9 mouse cellular contexts compared by ENCODE assay signal in the genomic region with DNA sequence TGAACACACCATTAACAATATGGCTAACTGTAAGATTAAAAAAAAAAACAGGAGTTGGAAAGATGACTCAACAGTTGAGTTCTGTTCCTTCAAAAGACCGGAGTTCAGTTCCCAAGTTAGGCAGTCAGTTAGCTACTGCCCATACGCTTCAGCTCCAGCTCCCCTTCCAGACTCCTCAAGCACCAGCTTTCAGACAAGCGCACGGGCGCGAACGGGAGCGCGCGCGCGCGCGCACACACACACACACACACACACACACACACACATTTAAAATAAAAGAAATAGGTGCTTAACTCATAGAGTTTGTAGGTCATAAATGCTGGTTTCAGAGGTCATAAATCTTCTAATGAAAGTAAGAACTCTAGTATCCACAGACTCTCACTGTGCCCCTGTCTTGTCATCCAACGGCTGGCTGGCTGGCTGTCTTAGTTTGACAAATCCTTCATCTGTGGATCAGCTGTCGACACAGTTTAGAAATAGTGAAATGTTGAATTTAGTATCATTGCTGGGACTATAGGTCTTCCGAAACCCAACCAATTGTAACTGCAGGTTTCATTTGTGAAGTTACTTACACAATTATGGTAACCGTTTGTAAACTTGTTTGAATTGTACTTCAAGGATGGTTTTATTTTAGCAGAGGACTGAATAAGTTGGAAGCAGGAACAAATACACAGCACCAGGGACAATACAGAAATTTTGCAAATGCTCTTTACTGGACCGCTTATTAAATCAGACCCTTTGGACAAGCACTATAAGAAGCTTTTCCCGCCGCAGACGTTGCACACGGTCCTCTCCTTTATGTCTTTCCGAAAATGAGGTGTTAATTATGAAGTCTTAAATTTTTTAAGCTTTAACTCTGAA. TPM values are rescaled to one million over a fixed set of nuclear protein-coding genes. Genes with fewer than 3 reads are reported as not detected.
DNase-seq lines count a peak whose midpoint lies in the region; ATAC-seq and TF ChIP-seq lines count a peak whose summit lies in the region.
"Had no signal": no experiment of that assay in that cellular context is flagged by ENCODE, and none has a peak within 500 bp of the region (broad histone marks: within the 10 kb centered on the region; RNA-seq: fewer than 3 reads in every experiment).

No protein-coding gene starts in this region.

- no peak overlapping the region for H3K27ac ChIP-seq in brown adipose tissue, adult 24 weeks (replicated peaks; ENCODE audit: low read depth, low read length)
- H3K27ac ChIP-seq in forebrain, embryonic 14.5 days (ENCODE audit: low read depth, low read length), result 0 out of 2 replicates have a peak overlapping the region, but pooled peaks have one; percentile 39
- H3K27ac ChIP-seq in hindbrain, embryonic 16.5 days (ENCODE audit: low read depth, low read length), result no peak overlapping the region
- H3K27ac ChIP-seq in liver, embryonic 14.5 days, result peak overlapping the region; percentile 72
- H3K27ac ChIP-seq in neural tube, embryonic 11.5 days (ENCODE audit: low read depth, low read length), result no peak overlapping the region

- peak overlapping the region; percentile 63 for H3K4me3 ChIP-seq in brown adipose tissue, adult 24 weeks (ENCODE audit: insufficient read depth, low read depth, low read length)
- H3K4me3 ChIP-seq in forebrain, embryonic 14.5 days (ENCODE audit: low read depth, low read length), result peak overlapping the region; percentile 47
- peak overlapping the region; percentile 58 for H3K4me3 ChIP-seq in hindbrain, embryonic 16.5 days (ENCODE audit: low read length)
- H3K4me3 ChIP-seq in liver, embryonic 14.5 days (ENCODE audit: insufficient read depth in 1 of 2, low read depth in 2 of 2, low read length in 2 of 2), result peak overlapping the region; percentile 61 to 89
- peak overlapping the region; percentile 46 for H3K4me3 ChIP-seq in neural tube, embryonic 11.5 days (ENCODE audit: low read depth, low read length)

- H3K9ac ChIP-seq in forebrain, embryonic 14.5 days (ENCODE audit: low read length), result peak overlapping the region; percentile 66
- H3K9ac ChIP-seq in hindbrain, embryonic 16.5 days (ENCODE audit: low read depth, low read length), result peak overlapping the region; percentile 48
- peak overlapping the region; percentile 69 for H3K9ac ChIP-seq in liver, embryonic 14.5 days (replicated peaks)
- H3K9ac ChIP-seq in neural tube, embryonic 11.5 days (ENCODE audit: low read length), result peak overlapping the region; percentile 54

- TF ChIP-seq EP300 in liver, embryonic 14.5 days (IDR thresholded peaks at IDR 0.05; ENCODE audit: low read depth), result no peak

- under 1% methylated on average over 24 of the region's 24 CpGs for WGBS in forebrain, embryonic 14.5 days
- under 1% methylated on average over 24 of the region's 24 CpGs for WGBS in hindbrain, embryonic 16.5 days
- WGBS in liver, embryonic 14.5 days (ENCODE audit: insufficient replicate concordance), result under 1% methylated on average over 24 of the region's 24 CpGs
- WGBS in neural tube, embryonic 11.5 days, result under 1% methylated on average over 24 of the region's 24 CpGs

- H3K4me2 ChIP-seq in forebrain, embryonic 14.5 days (ENCODE audit: low read length), result peak overlapping the region; percentile 64
- peak overlapping the region; percentile 86 for H3K4me2 ChIP-seq in hindbrain, embryonic 16.5 days (ENCODE audit: low read length)
- peak overlapping the region; percentile 72 for H3K4me2 ChIP-seq in liver, embryonic 14.5 days (ENCODE audit: low read depth)
- H3K4me2 ChIP-seq in neural tube, embryonic 11.5 days (ENCODE audit: low read depth), result peak overlapping the region; percentile 69

- no peaks in the 10 kb centered on the region for H3K4me1 ChIP-seq in brown adipose tissue, adult 24 weeks (ENCODE audit: control insufficient read depth, insufficient read depth, insufficient read length, low read length)
- 0 out of 2 replicates have a peak, but pooled peaks cover 2% of the 10 kb centered on the region for H3K4me1 ChIP-seq in forebrain, embryonic 14.5 days (ENCODE audit: control insufficient read depth, insufficient read depth, low read length)
- H3K4me1 ChIP-seq in hindbrain, embryonic 16.5 days (ENCODE audit: control insufficient read depth, insufficient read depth, low read depth, low read length), result peaks cover 7% of the 10 kb centered on the region
- peaks cover 14 to 20% of the 10 kb centered on the region in 2 experiments for H3K4me1 ChIP-seq in liver, embryonic 14.5 days (replicated peaks; ENCODE audit: control insufficient read depth in 2 of 2, insufficient read depth in 2 of 2, low read length in 1 of 2)
- no peaks in the 10 kb centered on the region for H3K4me1 ChIP-seq in neural tube, embryonic 11.5 days (ENCODE audit: control insufficient read depth, insufficient read depth, low read length)

- H3K27me3 ChIP-seq in forebrain, embryonic 14.5 days (replicated peaks; ENCODE audit: control insufficient read depth, insufficient read depth, low read length), result no peaks in the 10 kb centered on the region
- no peaks in the 10 kb centered on the region for H3K27me3 ChIP-seq in hindbrain, embryonic 16.5 days (replicated peaks; ENCODE audit: control insufficient read depth, insufficient read depth, low read length)
- H3K27me3 ChIP-seq in liver, embryonic 14.5 days (ENCODE audit: control insufficient read depth, insufficient read depth, low read length), result no peaks in the 10 kb centered on the region
- no peaks in the 10 kb centered on the region for H3K27me3 ChIP-seq in neural tube, embryonic 11.5 days (ENCODE audit: control insufficient read depth, insufficient read depth, low read length)

- H3K9me3 ChIP-seq in forebrain, embryonic 14.5 days (replicated peaks; ENCODE audit: control insufficient read depth, low read length), result no peaks in the 10 kb centered on the region
- H3K9me3 ChIP-seq in hindbrain, embryonic 16.5 days (ENCODE audit: control insufficient read depth, low read length), result no peaks in the 10 kb centered on the region
- no peaks in the 10 kb centered on the region for H3K9me3 ChIP-seq in liver, embryonic 14.5 days (ENCODE audit: control insufficient read depth, low read length)
- no peaks in the 10 kb centered on the region for H3K9me3 ChIP-seq in neural tube, embryonic 11.5 days (ENCODE audit: control insufficient read depth, low read length)

- peak; percentile 43 for DNase-seq in layer of hippocampus, adult 11-12 months (ENCODE audit: low spot score)
- DNase-seq in layer of hippocampus, postnatal 36 days, result no peak
- DNase-seq in forebrain, embryonic 14.5 days (ENCODE audit: low spot score), result peak; percentile 85
- peak in 2 of 3 experiments; percentile 80 to 83 for DNase-seq in liver, embryonic 14.5 days (ENCODE audit: low read depth in 3 of 3, low spot score in 3 of 3)
- peak; percentile 79 for DNase-seq in neural tube, embryonic 11.5 days (ENCODE audit: low spot score)
- peak; percentile 43 for DNase-seq in thymus, postnatal 36 days

- ATAC-seq in forebrain, embryonic 14.5 days, result no peak
- no peak for ATAC-seq in hindbrain, embryonic 16.5 days
- ATAC-seq in liver, embryonic 14.5 days (ENCODE audit: insufficient read depth), result peak; percentile 36
- ATAC-seq in neural tube, embryonic 11.5 days (ENCODE audit: insufficient read depth, low FRiP score, low TSS enrichment), result no peak

- TF ChIP-seq CTCF in liver, embryonic 14.5 days (IDR thresholded peaks at IDR 0.05; ENCODE audit: low read depth), result no peak

- no peaks in the 10 kb centered on the region for H3K36me3 ChIP-seq in forebrain, embryonic 14.5 days (ENCODE audit: control insufficient read depth, insufficient read depth, low read length)
- no peaks in the 10 kb centered on the region for H3K36me3 ChIP-seq in hindbrain, embryonic 16.5 days (ENCODE audit: control insufficient read depth, insufficient read depth, low read length)
- no peaks in the 10 kb centered on the region for H3K36me3 ChIP-seq in liver, embryonic 14.5 days (replicated peaks; ENCODE audit: control insufficient read depth, insufficient read depth, low read depth)
- no peaks in the 10 kb centered on the region for H3K36me3 ChIP-seq in neural tube, embryonic 11.5 days (ENCODE audit: control insufficient read depth, insufficient read depth, low read length)

RNA-seq across cellular contexts. Expression of a gene that starts 16.2 kb away (rescaled TPM):
- not detected for total RNA-seq in layer of hippocampus, postnatal 36 days (2021)
- polyA plus RNA-seq in brown adipose tissue, adult 24 weeks (2012; ENCODE audit: insufficient read depth, insufficient read length, missing spikeins), result not detected in 2 replicates
- polyA plus RNA-seq in forebrain, embryonic 14.5 days (2014; fragmentation: Nextera tagmentation; extraction: Ambion mirVana), result 0.22 TPM in 1 of 2 replicates, not detected in the other
- polyA plus RNA-seq in hindbrain, embryonic 16.5 days (2015; fragmentation: Nextera tagmentation; extraction: Ambion mirVana), result 0.09 and 0.20 TPM in 2 replicates
- 1.5 and 2.1 TPM in 2 replicates for polyA plus RNA-seq in liver, embryonic 14.5 days (2012; rRNA removed)
- polyA plus RNA-seq in liver, embryonic 14.5 days (2014; fragmentation: Nextera tagmentation; extraction: Ambion mirVana), result 1.5 and 1.8 TPM in 2 replicates
- polyA plus RNA-seq in neural tube, embryonic 11.5 days (2014; fragmentation: Nextera tagmentation; extraction: Ambion mirVana), result 0.16 TPM in 1 of 2 replicates, not detected in the other
- total RNA-seq: neutrophil, adult 5-6 weeks had no signal

RNA-seq across cellular contexts. Expression of a gene that starts 25.8 kb away (rescaled TPM):
- 1 to 10 TPM; 7.9 to 8.7 TPM for total RNA-seq in layer of hippocampus, postnatal 36 days (2021)
- polyA plus RNA-seq in brown adipose tissue, adult 24 weeks (2012; ENCODE audit: insufficient read depth, insufficient read length, missing spikeins), result 4.4 and 5.0 TPM in 2 replicates
- polyA plus RNA-seq in forebrain, embryonic 14.5 days (2014; fragmentation: Nextera tagmentation; extraction: Ambion mirVana), result 12.9 and 13.8 TPM in 2 replicates
- 9.8 and 10.1 TPM in 2 replicates for polyA plus RNA-seq in hindbrain, embryonic 16.5 days (2015; fragmentation: Nextera tagmentation; extraction: Ambion mirVana)
- 2.4 and 4.0 TPM in 2 replicates for polyA plus RNA-seq in liver, embryonic 14.5 days (2012; rRNA removed)
- polyA plus RNA-seq in liver, embryonic 14.5 days (2014; fragmentation: Nextera tagmentation; extraction: Ambion mirVana), result 5.2 and 5.3 TPM in 2 replicates
- polyA plus RNA-seq in neural tube, embryonic 11.5 days (2014; fragmentation: Nextera tagmentation; extraction: Ambion mirVana), result 13.3 and 13.7 TPM in 2 replicates

RNA-seq across cellular contexts. Expression of a gene that starts 39.2 kb away (rescaled TPM):
- under 1 TPM; 0.51 to 0.80 TPM for total RNA-seq in layer of hippocampus, postnatal 36 days (2021)
- polyA plus RNA-seq in brown adipose tissue, adult 24 weeks (2012; ENCODE audit: insufficient read depth, insufficient read length, missing spikeins), result not detected in 2 replicates
- 0.10 TPM in 1 of 2 replicates, not detected in the other for polyA plus RNA-seq in forebrain, embryonic 14.5 days (2014; fragmentation: Nextera tagmentation; extraction: Ambion mirVana)
- 0.14 TPM in 1 of 2 replicates, not detected in the other for polyA plus RNA-seq in hindbrain, embryonic 16.5 days (2015; fragmentation: Nextera tagmentation; extraction: Ambion mirVana)
- polyA plus RNA-seq in liver, embryonic 14.5 days (2012; rRNA removed), result 0.01 TPM in 1 of 2 replicates, not detected in the other
- polyA plus RNA-seq in liver, embryonic 14.5 days (2014; fragmentation: Nextera tagmentation; extraction: Ambion mirVana), result not detected in 2 replicates
- polyA plus RNA-seq in neural tube, embryonic 11.5 days (2014; fragmentation: Nextera tagmentation; extraction: Ambion mirVana), result 0.65 and 0.81 TPM in 2 replicates

Comparison
In these comparisons a context has a peak if more than half of its experiments do, and no peak if none do; other contexts are left out.
1. DNase-seq: peak in layer of hippocampus, adult 11-12 months (single experiment), forebrain, embryonic 14.5 days (single experiment), liver, embryonic 14.5 days (2 of 3), neural tube, embryonic 11.5 days (single experiment) and thymus, postnatal 36 days (2 of 2); none in layer of hippocampus, postnatal 36 days (0 of 2).
2. H3K27ac ChIP-seq: peak in forebrain, embryonic 14.5 days (single experiment) and liver, embryonic 14.5 days (single experiment); none in brown adipose tissue, adult 24 weeks (single experiment), hindbrain, embryonic 16.5 days (single experiment) and neural tube, embryonic 11.5 days (single experiment).
3. Peak in every context shown above with its lines, with median percentiles within 50 percentile points of each other: H3K4me3 ChIP-seq, H3K4me2 ChIP-seq and H3K9ac ChIP-seq.